Mouse (Mus musculus): ENCODE data around the gene Cggbp1.

Cggbp1 gene

DNA sequence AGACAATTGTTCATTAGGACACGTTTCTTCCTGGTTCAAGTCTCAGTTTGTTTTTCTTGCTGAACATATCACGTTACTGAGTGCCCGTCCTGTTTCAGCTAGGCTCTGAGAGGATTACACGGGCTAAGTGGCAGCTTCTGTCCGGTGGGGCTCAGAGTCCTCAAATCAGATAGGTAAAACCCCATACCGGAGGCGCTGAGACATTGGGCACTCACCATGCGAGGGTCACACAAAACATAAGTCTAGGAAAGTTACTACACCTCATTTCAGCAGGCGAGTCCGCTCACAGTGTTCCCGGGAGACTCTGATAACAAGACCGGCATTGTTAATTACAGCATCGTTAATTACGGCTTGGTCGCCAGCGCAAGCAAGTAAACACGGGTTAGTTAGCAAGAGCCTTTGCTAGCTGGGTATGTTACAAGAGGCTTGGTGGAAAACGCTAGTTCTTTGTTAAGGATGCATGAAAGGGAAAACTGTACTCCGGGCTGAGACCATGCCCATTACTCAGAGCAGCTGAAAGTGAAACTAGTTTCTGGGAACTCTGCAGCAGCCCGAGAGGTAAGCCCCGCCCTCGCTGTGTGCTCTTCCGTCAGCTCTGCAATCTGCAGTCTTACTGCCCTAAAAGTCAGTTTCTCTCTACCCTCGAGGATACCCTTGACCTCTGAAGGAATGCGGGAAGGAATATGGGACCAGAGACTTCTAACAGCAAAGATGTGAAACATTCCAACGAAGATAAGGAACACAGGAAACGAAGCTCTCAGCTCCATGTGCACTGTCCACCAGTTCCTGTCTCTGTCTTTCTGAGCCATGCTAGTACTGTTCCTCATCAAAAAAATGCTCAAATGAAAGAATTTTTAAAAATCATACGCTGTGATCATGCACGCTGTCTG is 21.9 kb downstream of the Cggbp1 start:
- peak; percentile 24 for DNase-seq

DNA sequence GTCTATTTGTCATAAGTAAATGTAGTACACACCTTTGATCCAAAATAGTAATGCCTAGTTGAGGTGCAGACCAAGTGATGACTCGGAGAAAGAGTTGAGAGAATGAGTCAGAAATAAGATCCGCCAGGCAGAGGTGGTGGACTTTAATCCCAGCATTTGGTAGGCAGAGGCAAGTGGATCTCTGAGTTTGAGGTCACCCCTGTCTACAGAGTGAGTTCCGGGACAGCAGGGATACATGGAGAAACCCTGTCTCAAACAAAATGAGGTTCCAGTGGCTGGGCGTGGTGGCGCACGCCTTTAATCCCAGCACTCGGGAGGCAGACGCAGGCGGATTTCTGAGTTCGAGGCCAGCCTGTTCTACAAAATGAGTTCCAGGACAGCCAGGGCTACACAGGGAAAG is 23.6 kb downstream of the Cggbp1 start:
- no peak for DNase-seq

DNA sequence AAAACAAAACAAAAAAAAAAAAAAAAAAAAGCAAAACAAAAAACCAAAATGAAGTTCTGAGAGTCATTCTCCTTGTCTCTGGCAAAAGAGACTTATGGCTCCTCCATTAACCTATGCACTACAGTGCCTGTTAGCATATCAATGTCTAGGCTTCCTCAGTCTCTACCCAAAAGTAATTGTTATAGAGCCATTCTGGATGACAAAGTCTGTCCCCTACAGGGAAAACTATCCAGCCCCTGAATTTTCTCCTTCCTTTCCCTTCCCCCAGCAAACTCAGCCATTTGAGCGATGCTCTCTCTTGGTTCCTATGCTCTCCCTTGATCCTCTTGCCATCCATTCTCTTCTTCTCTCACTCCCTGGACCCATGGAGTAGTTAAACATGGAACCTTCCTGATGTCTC is 24.0 kb downstream of the Cggbp1 start:
- DNase-seq: no peak

DNA sequence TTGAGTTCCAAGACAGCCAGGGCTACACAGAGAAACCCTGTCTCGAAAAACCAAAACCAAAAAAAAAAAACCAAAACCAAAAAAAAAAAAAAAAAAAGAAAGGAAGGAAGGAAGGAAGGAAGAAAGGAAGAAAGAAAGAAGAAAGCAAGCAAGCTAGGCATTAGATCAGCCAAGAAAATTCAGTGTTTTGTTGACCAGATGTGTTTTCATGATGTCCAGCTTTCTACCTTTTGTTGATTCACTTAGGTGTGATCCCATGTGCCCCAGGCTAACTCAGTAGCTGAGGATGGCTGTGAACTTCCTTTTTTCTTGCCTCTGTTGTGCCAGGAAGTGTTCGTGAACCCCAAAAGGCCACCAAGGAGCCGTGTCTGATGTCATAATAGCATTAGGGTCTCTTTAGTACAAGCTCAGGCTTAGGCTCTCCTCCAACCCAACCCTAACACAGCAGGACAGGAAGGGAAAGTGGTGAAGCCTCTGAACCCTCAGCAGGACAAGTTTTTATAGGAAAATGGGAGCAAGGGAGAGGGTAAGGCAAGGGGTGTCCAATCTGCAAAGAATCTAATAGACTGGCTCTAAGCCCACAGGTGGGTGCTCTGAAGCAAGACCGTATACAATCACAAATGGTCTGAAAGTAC is 25.0 kb downstream of the Cggbp1 start:
- no peak for DNase-seq

DNA sequence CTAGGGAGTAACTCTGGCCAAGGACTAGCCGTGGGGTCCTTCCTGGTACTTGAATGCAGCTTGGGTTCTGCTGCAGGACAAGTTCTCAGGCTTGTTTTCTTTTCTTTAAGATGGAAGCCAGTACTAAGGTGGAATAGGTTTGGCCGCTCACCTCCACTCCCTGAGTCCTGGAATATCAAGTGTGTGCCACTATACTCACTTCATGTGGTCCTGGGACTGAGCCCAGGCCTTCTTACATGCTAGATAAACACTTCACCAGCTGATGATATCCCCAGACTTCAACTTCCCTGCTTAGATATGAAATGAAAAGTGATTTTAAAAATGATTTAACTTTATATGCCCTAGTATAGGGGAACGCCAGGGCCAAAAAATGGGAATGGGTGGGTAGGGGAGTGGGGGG is 25.5 kb downstream of the Cggbp1 start:
- DNase-seq: no peak

DNA sequence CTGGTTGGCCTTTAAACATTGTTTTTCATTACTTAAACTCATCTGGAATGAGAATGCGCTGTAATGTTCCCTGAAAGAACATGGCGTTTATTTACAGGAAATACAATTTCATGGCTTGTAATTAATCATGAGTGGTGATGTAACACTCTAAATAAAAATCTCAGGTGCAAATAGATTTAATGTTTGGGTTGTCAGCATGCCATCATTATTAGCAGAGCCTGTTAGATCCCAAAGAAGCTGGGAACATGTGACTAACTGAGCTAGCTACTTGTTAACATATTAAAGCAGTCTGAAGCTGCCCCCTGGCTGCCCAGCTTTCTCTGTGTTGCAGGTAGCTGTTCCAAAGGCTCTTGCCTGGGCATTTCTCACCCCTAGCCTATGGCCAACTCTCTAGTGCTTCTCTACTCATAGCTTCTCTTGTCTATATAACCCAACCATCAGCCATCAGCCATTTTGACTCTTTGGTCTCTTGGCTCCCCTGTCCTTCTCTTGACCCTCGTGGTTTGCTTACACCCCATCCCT is 26.9 kb downstream of the Cggbp1 start:
- DNase-seq: no peak

DNA sequence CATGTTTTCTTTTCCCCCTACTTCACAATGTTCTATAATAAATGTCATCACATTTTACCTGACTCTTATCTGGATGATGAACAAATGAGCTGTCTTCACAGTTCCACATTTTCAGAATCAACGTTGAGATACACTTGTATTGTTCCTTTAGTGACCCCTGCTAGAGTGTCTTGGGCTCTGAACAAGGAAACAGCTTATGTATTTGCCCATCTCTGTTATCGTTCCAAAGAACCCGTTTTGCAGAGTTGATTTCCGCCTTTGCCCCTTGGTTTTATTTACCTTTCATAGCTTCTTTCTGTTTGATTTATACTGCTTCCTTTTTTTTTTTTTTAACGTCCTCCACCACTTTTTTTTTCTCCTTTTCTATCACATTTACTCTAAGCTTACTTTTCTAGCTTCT is 27.9 kb downstream of the Cggbp1 start:
- DNase-seq: no peak

DNA sequence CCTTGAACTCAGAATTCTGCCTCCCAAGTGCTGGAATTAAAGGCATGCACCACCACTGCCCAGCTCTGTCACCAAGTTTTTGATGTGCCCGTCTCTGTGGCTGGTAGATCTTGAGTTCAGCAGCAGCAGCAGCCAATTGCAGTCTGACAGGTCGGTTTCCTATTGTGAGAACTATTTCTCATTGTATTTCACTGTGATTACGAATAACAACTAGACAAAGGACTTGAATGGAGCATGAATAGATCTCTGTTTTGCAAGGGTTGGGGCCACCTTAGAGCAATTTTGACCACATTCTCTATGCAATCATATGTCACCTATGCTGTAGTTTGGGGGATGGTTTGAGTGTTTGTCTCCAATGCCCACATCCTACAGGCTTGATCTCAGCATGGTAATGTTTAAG is 29.2 kb downstream of the Cggbp1 start:
- DNase-seq: no peak

DNA sequence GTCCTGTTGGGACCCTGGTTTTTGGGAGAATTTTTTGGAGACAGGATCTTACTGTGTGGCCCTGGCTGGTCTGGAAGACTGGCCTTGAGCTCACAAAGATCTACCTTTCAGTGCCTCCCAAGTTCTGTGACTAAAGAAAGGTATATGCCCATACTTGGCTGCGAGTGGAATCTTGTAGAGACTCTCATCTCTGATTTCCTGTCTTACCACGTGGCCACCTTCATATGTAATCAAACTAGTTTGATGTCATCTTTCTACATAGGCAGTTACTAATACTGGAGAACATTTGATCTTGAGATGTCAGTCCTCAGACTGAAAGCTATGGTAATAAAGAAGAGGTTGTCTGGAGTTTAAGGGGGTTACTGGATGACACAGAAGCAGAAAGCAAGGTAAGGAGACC is 29.6 kb downstream of the Cggbp1 start:
- no peak for DNase-seq

DNA sequence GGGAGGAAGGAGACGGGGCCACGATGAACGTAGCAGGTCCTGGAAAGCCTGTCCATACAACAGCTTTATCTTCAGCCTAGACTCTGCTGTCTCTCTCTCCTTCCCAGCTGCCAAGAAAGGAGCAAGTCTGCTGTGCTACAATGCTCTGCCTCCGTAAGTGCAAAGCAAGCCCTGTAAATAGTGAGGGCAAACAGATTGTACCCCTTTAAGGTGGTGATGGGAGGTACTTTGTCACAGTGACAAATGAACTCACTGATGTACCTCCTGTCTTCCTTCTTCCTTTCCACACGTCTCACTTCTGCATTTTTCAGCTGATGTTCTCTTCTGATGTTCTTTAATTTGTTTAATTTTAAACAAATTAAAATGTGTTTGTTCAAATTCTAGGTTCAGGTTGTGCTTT is 32.1 kb downstream of the Cggbp1 start:
- no peak for DNase-seq

DNA sequence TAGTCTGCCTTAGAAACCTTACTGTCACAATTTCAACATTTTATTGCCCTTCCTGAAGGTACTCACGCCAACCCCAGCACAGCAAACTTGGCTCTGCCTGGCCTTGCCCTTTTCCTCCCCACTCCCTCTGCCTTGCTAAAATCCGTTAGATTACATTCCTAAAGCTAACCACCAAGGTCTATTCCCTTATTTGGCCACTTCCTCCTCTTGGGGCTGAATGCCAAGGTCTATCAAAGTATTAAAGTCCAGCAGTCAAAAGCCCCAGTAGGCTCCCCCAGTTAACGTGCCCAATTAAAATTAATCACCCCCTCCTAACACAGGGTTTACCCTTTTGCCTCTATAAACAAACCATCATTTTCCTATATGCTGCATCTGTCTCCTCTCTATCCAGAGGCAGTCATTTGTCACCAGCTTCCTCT is 32.6 kb downstream of the Cggbp1 start:
- DNase-seq: no peak

DNA sequence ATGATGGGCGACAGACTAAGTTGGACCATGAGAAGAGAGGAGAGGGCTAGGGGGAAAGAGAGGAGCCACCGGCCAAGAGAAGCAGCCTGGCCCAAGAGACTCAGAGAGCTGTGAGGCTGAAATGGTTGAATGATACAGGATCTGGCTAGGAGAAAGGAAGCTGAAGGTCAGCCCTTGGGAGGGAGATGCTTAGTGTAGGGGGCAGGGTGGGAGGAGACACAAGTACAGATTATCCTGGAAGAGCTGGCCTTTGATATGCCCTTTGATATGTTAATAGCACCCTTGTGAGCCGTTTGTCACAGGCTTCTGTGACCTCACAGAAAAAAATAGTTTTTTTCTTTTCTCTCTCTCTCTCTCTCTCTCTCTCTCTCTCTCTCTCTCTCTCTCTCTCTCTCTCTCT is 33.3 kb downstream of the Cggbp1 start:
- DNase-seq: no peak

DNA sequence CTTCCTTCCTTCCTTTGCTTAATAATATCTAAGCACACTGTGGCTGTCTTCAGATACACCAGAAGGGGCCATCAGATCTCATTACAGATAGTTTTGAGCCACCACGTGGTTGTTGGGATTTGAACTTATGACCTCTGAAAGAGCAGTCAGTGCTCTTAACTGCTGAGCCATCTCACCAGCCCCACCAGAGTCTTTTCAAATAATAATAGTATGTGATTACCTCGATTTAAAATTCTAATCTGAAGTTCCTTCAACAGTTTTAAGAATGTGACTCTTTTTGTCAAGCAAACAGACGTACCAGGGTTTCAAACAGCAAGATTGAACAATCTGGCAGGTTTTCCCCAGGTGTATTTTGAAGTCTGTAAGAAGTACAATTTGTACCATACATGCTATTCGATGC is 33.8 kb downstream of the Cggbp1 start:
- DNase-seq: no peak

DNA sequence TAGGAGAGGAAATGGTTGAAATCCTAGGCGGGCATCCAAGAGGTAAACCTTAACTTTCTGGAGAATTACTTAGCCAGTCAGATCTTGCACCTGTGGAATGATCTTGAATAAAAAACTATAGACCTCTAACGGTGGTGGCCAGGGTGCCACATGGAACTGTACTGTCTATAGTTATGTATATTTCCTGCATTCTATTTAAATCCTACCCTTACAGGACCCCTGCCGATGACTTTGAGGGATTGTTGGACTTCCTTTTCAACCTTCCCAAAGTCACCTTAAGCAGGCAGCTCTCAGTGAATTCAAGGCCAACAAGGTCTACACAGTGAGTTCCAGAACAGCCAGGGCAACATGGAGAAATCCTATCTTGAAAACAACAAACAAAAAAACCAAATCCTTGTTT is 37.7 kb downstream of the Cggbp1 start:
- no peak for DNase-seq

DNA sequence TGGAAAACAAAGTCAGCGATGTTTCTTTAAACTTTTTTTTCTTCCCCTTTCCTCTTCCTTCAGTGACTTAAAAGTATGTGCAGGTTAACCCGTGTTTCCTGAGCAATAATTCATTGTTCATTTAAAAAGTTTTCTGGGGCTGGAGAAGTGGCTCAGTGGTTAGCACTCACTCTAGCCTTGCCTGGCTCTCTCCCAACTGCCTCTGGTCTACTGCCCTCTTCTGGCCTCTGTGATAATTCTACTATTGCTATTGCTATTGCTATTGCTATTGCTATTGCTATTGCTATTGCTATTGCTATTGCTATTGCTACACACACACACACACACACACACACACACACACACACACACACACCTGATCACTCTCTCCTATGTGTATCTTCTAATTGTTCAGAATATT is 47.3 kb downstream of the Cggbp1 start:
- DNase-seq: no peak

DNA sequence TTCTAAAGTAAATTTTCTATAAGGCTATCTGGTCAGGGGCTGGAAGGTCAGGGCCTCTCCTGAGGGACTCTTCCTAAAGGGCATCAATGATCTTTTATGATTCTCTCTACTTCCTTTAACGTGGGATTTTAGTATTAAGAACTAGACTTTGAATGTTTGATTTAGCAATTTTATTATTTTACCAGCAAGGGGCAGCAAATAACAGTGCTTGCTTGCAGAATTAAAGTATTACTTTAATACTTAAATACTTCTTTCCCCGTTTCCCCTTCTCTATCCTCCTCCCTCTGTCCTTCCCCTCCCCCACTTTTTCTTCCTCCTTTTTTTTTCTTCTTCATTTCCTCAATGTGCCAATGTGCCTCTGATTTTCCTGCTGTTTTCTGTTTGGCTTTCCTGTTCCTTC is 51.5 kb downstream of the Cggbp1 start:
- DNase-seq: no peak

DNA sequence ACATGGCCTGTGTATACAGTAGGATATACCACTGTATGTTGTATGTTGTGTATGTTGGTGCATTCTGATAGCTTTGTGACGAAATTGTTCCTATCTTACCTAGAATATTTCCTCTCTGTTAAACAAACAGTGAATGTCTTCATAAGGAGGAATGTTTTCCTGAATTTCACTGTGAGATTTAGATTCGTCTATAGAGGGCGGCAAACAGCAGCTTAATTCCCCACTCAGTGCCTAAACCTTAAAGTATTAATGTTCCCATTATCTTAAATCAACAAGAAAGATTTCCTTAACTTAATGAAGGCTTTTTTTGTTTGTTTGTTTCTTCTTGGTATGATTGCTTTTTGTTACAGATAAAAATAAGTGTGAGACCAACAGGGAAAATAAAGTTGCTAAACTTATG is 55.3 kb downstream of the Cggbp1 start:
- DNase-seq: no peak

DNA sequence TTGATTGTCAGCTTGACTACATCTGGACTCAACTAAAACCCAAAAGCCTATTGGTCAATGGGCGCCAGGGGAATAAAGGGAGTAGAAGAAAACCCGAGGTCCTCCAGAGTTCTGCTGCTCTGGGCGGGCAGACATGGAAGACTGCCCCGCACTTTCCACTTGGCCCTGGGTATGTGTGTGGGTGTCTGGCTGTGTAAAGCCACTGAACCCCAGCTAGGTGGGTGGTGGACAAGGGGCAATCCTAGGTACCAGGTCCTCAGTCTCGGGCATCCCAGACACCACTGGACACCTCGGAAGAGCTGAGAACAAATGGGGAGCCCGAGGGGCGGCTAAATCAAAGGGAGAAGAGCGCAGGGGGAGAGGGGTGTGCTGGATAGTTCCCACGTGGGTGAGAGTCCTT is 57.0 kb downstream of the Cggbp1 start:
- no peak for DNase-seq
